Mouse (Mus musculus) heart, embryonic 10.5 days (tissue): ENCODE results near the gene Atg4d. TPM values are rescaled to one million over a fixed set of nuclear protein-coding genes. Genes with fewer than 3 reads are reported as not detected.
"Not testable (repeated sequence)": the region's sequence is repeated elsewhere in the genome, so short reads cannot be mapped to it uniquely, and the experiment has no call there.

Source experiments
- DNase-seq: peaks from one replicate; pipeline ENCODE4 v3.0.0-alpha.2; 2017; ENCODE audit warnings: low spot score
- H3K27ac ChIP-seq: fragments of 300-500 bp; sonication (generic); 2 replicates; pipeline ENCODE4 v1.5.1; 2016; ENCODE audit warnings: mild to moderate bottlenecking
- H3K27me3 ChIP-seq: fragments of 300-500 bp; sonication (generic); 2 replicates; pipeline ENCODE4 v1.6.1; 2016; ENCODE audit warnings: mild to moderate bottlenecking; ENCODE audit not compliant: poor library complexity, insufficient read depth, severe bottlenecking
- H3K36me3 ChIP-seq: fragments of 300-500 bp; sonication (generic); 2 replicates; pipeline ENCODE4 v1.6.1; 2016; ENCODE audit warnings: mild to moderate bottlenecking, moderate library complexity
- H3K4me1 ChIP-seq: fragments of 300-500 bp; sonication (generic); 2 replicates; pipeline ENCODE4 v1.6.1; 2016; ENCODE audit warnings: mild to moderate bottlenecking
- H3K4me3 ChIP-seq: fragments of 300-500 bp; sonication (generic); 2 replicates; pipeline ENCODE4 v1.5.1; 2016; ENCODE audit warnings: mild to moderate bottlenecking, moderate library complexity
- H3K9me3 ChIP-seq: fragments of 300-500 bp; sonication (generic); 2 replicates; pipeline ENCODE4 v1.6.1; 2016; ENCODE audit warnings: mild to moderate bottlenecking, moderate library complexity
- WGBS: fragments of 180-500 bp; shearing (Covaris S2); methylation state at CpG from one replicate; pipeline ENCODE4 v1.1.7; 2016; 5-methylcytosine and 5-hydroxymethylcytosine counted together
- polyA plus RNA-seq: library from polyadenylated mRNA; unstranded; fragments of >200 nt; fragmentation: Nextera tagmentation; extraction: Ambion mirVana; gene quantifications from 2 replicates; pipeline ENCODE4 v1.2.1, GENCODE M21; 2016

Atg4d gene
- polyA plus RNA-seq, 1 experiment from 2014 or later = 50.6 TPM

DNA sequence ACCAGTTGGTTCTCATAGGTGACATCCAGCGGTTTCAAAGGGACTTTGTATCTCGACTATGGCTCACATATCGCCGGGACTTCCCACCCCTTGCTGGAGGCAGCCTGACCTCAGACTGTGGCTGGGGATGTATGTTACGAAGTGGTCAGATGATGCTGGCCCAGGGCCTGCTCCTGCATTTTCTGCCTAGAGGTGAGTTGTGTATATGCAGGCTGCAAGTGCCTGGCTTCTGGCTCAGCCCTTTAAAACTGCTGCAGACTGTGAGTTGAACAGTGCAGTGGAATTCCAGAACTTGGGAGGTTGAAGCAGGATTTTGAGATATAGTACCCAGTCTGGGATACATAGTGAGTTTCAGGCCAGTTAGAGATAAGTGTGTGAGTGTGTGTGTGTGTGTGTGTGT, 1.8 kb downstream of the Atg4d start:
- Histone ChIP-seq H3K4me1 (peaks cover 29% of the 10 kb centered on the region), H3K9me3 (no peaks in the 10 kb centered on the region), H3K36me3 (peaks cover 51% of the 10 kb centered on the region), H3K27me3 (no peaks in the 10 kb centered on the region), H3K27ac (no peak overlapping the region), H3K4me3 (peak overlapping the region; percentile 79; the same call in 1 of the 2 replicates)
- WGBS = 80% methylated on average over 5 of the region's 5 CpGs
- no peak for DNase-seq

GRCm38 (mm10) chr9:21268305-21268704, 3.2 kb downstream of the Atg4d start:
- Histone ChIP-seq H3K27me3 (no peaks in the 10 kb centered on the region), H3K36me3 (peaks cover 65% of the 10 kb centered on the region), H3K4me3 (no peak overlapping the region), H3K9me3 (no peaks in the 10 kb centered on the region), H3K4me1 (peaks cover 32% of the 10 kb centered on the region), H3K27ac (no peak overlapping the region; the same call in 1 of the 2 replicates)
- WGBS = 94% methylated on average over 16 of the region's 16 CpGs
- DNase-seq = no peak

DNA sequence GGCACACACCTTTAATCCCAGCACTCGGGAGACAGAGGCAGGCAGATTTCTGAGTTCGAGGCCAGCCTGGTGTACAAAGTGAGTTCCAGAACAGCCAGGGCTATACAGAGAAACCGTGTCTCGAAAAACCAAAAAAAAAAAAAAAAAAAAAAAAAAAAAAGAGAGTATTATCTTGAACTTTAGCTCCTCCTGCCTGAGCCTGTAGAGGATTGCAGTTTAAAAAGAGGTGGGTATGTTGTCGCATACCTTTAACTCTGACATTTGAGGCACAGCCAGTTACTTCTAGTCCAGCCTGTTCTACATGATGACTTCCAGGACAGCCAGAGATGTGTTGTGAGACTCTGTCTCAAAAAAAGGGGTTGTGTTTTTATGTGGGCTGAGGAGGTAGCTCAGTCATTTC, 4.5 kb downstream of the Atg4d start:
- not testable (repeated sequence) for DNase-seq, H3K4me3 ChIP-seq, H3K27me3 ChIP-seq, H3K9me3 ChIP-seq, H3K27ac ChIP-seq
- Histone ChIP-seq H3K4me1 (peaks cover 40% of the 10 kb centered on the region), H3K36me3 (peaks cover 78% of the 10 kb centered on the region)
- 78% methylated on average over 5 of the region's 5 CpGs for WGBS

DNA sequence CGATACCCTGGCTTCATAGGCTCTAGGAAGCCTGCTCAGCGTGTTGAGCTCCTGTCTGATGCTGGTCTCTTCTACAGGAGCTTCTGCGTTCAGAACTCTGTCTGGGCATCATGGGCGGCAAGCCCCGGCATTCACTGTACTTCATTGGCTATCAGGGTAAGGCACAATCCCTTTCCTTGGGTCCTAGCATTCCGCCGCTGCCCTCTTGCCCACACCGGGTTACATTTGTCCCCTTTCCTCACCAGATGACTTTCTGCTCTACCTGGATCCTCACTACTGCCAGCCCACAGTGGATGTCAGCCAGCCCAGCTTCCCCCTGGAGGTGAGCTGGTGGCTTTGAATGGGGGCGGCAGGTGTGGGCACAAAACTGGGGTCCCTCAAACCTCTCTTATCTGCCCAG, 7.3 kb downstream of the Atg4d start:
- DNase-seq = no peak
- Histone ChIP-seq H3K27me3 (no peaks in the 10 kb centered on the region), H3K27ac (no peak overlapping the region), H3K4me3 (no peak overlapping the region), H3K4me1 (peaks cover 26% of the 10 kb centered on the region), H3K36me3 (peaks cover 96% of the 10 kb centered on the region), H3K9me3 (no peaks in the 10 kb centered on the region)
- WGBS = 86% methylated on average over 9 of the region's 9 CpGs

GRCm38 (mm10) chr9:21273094-21273493, 8.0 kb downstream of the Atg4d start:
- WGBS = 83% methylated on average over 8 of the region's 8 CpGs
- 0 out of 2 replicates have a peak overlapping the region, but pooled peaks have one; percentile 44 for H3K27ac ChIP-seq

GRCm38 (mm10) chr9:21273520-21274228, 8.6 kb downstream of the Atg4d start:
- no peak for DNase-seq
- Histone ChIP-seq H3K27me3 (no peaks in the 10 kb centered on the region), H3K9me3 (no peaks in the 10 kb centered on the region), H3K4me1 (peaks cover 25% of the 10 kb centered on the region), H3K36me3 (peaks cover 98% of the 10 kb centered on the region), H3K4me3 (no peak overlapping the region), H3K27ac (peak overlapping the region; percentile 44)
- 68% methylated on average over 7 of the region's 7 CpGs for WGBS

More at GRCm38 (mm10) chr9:21273094-21273493, 8.0 kb downstream of the Atg4d start:
- Histone ChIP-seq H3K36me3 (peaks cover 98% of the 10 kb centered on the region), H3K4me1 (peaks cover 25% of the 10 kb centered on the region), H3K9me3 (no peaks in the 10 kb centered on the region), H3K27me3 (no peaks in the 10 kb centered on the region), H3K4me3 (no peak overlapping the region)
- DNase-seq = no peak

DNA sequence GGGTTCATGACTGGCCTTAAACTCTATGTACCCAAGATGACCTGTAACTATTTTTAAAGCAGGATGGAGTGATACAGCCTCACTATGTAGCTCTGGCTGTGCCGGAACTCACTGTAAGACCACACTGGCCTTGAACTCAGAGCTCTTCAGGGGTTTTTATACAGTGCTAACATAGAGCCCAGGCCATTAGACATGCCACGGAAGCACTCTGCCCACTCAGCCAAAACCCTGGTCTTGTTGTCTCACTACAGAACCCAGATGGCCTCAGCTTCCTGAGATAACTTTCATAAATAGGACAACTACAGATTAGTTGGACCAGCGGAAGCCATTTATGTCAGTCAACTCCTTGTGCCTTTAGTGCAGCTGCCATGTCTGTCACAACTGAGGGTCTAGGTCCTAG, 9.2 kb downstream of the Atg4d start:
- Histone ChIP-seq H3K27me3 (no peaks in the 10 kb centered on the region), H3K36me3 (peaks cover 98% of the 10 kb centered on the region), H3K4me1 (peaks cover 25% of the 10 kb centered on the region), H3K27ac (no peak overlapping the region), H3K4me3 (no peak overlapping the region), H3K9me3 (no peaks in the 10 kb centered on the region)
- DNase-seq = no peak
- WGBS = 65% methylated on average over 3 of the region's 3 CpGs

GRCm38 (mm10) chr9:21275013-21275710, 10.1 kb downstream of the Atg4d start:
- no peak overlapping the region for H3K27ac ChIP-seq
- 76% methylated on average over 7 of the region's 7 CpGs for WGBS

DNA sequence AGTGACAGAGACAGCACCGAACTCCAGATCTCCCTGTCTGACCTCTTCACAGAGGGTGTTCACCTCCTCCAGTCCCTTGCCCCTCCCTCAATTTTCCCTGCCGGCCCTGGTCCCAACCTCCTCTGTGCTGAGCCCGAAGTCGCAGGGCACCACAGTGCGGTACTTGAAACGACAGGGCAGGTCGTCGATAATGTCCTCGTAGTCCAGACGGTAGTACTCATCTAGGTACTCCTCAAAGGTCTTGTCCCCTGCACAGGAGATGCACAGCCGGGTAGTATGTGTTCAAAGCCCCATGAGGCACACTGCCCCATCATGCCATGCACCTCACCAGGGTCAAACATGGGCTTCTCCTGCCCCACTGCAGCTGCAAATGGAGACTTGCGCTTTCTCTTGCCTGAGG, 10.6 kb downstream of the Atg4d start:
- Histone ChIP-seq H3K27me3 (no peaks in the 10 kb centered on the region), H3K9me3 (no peaks in the 10 kb centered on the region), H3K27ac (no peak overlapping the region), H3K4me3 (no peak overlapping the region), H3K36me3 (peaks cover 98% of the 10 kb centered on the region), H3K4me1 (peaks cover 25% of the 10 kb centered on the region)
- DNase-seq = no peak
- WGBS = 87% methylated on average over 12 of the region's 12 CpGs

More at GRCm38 (mm10) chr9:21275013-21275710, 10.1 kb downstream of the Atg4d start:
- no peaks in the 10 kb centered on the region for H3K9me3 ChIP-seq
- DNase-seq = no peak
- no peak overlapping the region for H3K4me3 ChIP-seq
- H3K27me3 ChIP-seq = no peaks in the 10 kb centered on the region
- H3K36me3 ChIP-seq = peaks cover 100% of the 10 kb centered on the region
- peaks cover 25% of the 10 kb centered on the region for H3K4me1 ChIP-seq

- WGBS = 89% methylated on average over 8 of the region's 8 CpGs
- Histone ChIP-seq H3K4me3 (no peak overlapping the region), H3K36me3 (peaks cover 98% of the 10 kb centered on the region), H3K4me1 (peaks cover 25% of the 10 kb centered on the region), H3K27me3 (no peaks in the 10 kb centered on the region), H3K27ac (no peak overlapping the region), H3K9me3 (no peaks in the 10 kb centered on the region)
- DNase-seq = no peak
These were observed 11.2 kb downstream of the Atg4d start for GRCm38 (mm10) chr9:21276307-21276706.

- Histone ChIP-seq H3K36me3 (peaks cover 97% of the 10 kb centered on the region), H3K27ac (no peak overlapping the region), H3K4me3 (no peak overlapping the region), H3K27me3 (no peaks in the 10 kb centered on the region), H3K9me3 (no peaks in the 10 kb centered on the region), H3K4me1 (peaks cover 25% of the 10 kb centered on the region)
- 97% methylated on average over 5 of the region's 5 CpGs for WGBS
- DNase-seq = no peak
These were observed 12.7 kb downstream of the Atg4d start for GRCm38 (mm10) chr9:21277776-21278175.

DNA sequence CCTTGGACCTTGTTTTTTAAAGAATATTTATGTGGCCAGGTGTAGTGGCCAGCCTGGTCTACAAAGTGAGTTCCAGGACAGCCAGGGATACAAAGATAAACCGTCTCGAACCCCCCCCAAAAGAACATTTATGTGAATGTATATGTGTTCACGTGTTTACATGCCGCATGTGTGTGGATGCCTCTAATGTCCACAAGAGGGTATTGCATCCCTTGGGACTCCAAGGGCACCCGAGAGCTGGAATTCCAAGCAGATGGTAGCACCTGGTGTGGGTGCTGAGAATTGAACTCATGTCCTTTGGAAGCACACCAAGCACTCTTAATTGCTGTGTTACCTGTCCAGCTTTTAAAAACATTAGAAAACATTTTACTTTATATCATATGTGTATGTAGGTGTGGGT, 18.5 kb downstream of the Atg4d start:
- no peak for DNase-seq
- Histone ChIP-seq H3K4me3 (no peak overlapping the region), H3K27ac (no peak overlapping the region), H3K27me3 (no peaks in the 10 kb centered on the region), H3K4me1 (peaks cover 23% of the 10 kb centered on the region), H3K36me3 (peaks cover 70% of the 10 kb centered on the region), H3K9me3 (no peaks in the 10 kb centered on the region)
- 91% methylated on average over 5 of the region's 5 CpGs for WGBS

- no peak overlapping the region for H3K27ac ChIP-seq
- no peak overlapping the region for H3K4me3 ChIP-seq
- no peak for DNase-seq
- 88% methylated on average over 3 of the region's 3 CpGs for WGBS
- H3K4me1 ChIP-seq = peaks cover 27% of the 10 kb centered on the region
- no peaks in the 10 kb centered on the region for H3K27me3 ChIP-seq
- H3K36me3 ChIP-seq = peaks cover 70% of the 10 kb centered on the region
- no peaks in the 10 kb centered on the region for H3K9me3 ChIP-seq
These were observed 18.9 kb downstream of the Atg4d start for GRCm38 (mm10) chr9:21283994-21284393.
